Mouse (Mus musculus) ES-Bruce4 (cell line): ENCODE measurements at regions not wholly inside any gene's neighbourhood (a gene's known extent, or its start where the extent isn't known, plus 50 kb on each side); places are given as distances from the start of the nearest gene placed in this dataset.

Experiments used
- EP300 ChIP-seq: IDR thresholded peaks from 2 replicates; pipeline ENCODE4 v1.6.1; 2011; ENCODE audit warnings: low read depth, low read length; ENCODE audit not compliant: insufficient read depth
- POLR2A ChIP-seq: IDR thresholded peaks from one replicate; pipeline ENCODE4 v1.8.1; 2011; ENCODE audit warnings: low read length; ENCODE audit not compliant: insufficient read depth

- no peak for TF ChIP-seq EP300
- TF ChIP-seq POLR2A = no peak
Measured at GRCm38 (mm10) chr14:61834291-61834936, 227.2 kb downstream of the Kcnrg start.
